Mouse (Mus musculus) cortical plate, adult 2 months (tissue): Measurements from ENCODE around the gene Pfn1.

ENCODE experiments used
- CTCF ChIP-seq: fragments of 200-500 bp; IDR thresholded peaks from 2 replicates; pipeline ENCODE4 v1.5.1; 2011; ENCODE audit warnings: mild to moderate bottlenecking, control low read depth, low read length; ENCODE audit not compliant: insufficient read depth; ENCODE audit errors: extremely low read depth
- POLR2A ChIP-seq: fragments of 200-500 bp; IDR thresholded peaks from 2 replicates; pipeline ENCODE4 v1.6.1; 2011; ENCODE audit warnings: mild to moderate bottlenecking, low read length, control low read depth; ENCODE audit not compliant: insufficient read depth; ENCODE audit errors: extremely low read depth

DNA sequence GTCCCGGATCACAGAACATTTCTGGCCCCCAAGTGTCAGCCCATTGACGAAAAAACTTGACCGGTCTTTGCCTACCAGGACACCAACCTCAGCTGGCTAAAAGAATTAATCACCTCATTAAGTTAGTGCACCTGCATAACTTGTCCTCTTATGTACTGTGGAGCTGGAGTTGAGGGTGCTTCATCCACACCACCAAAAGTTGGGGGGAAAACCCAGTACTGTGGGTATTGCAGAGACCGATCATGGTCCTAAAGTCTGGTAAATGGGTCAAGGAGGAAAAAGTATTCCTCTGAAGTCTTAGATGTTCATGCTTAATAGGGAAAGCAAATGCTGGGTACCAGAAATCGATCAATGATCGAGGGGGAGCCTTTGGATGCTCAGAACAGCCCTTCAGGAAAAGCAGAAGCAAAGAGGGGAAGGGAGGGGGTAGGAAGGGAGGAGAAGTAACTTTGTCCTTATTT is 1.5 kb downstream of the Pfn1 start:
- TF ChIP-seq CTCF (no peak), POLR2A (no peak)
